Mouse (Mus musculus) monocyte, adult 5-6 weeks (primary cell): ENCODE measurements around the gene Taf1. TPM values are rescaled to one million over a fixed set of nuclear protein-coding genes. Genes with fewer than 3 reads are reported as not detected.
A peak's percentile ranks its signal among the peaks of the same experiment; 100 is the strongest.

ENCODE experiments used
- ATAC-seq: fragments of 153-309, 156-312 bp; replicated peaks from 2 replicates; pipeline ENCODE4 v1.8.0; 2017; ENCODE audit warnings: mild to moderate bottlenecking; ENCODE audit not compliant: low TSS enrichment, insufficient number of reproducible peaks, severe bottlenecking, poor library complexity, low FRiP score
- total RNA-seq: library from RNA; stranded (forward); fragments of 200-1000, 200-491, 200-594 nt; gene quantifications from 3 replicates; pipeline ENCODE4 v1.2.3, GENCODE M21; 2017

Gene Taf1
- 55.4 to 102 TPM (median 69.7 TPM) in 3 replicates for total RNA-seq

DNA sequence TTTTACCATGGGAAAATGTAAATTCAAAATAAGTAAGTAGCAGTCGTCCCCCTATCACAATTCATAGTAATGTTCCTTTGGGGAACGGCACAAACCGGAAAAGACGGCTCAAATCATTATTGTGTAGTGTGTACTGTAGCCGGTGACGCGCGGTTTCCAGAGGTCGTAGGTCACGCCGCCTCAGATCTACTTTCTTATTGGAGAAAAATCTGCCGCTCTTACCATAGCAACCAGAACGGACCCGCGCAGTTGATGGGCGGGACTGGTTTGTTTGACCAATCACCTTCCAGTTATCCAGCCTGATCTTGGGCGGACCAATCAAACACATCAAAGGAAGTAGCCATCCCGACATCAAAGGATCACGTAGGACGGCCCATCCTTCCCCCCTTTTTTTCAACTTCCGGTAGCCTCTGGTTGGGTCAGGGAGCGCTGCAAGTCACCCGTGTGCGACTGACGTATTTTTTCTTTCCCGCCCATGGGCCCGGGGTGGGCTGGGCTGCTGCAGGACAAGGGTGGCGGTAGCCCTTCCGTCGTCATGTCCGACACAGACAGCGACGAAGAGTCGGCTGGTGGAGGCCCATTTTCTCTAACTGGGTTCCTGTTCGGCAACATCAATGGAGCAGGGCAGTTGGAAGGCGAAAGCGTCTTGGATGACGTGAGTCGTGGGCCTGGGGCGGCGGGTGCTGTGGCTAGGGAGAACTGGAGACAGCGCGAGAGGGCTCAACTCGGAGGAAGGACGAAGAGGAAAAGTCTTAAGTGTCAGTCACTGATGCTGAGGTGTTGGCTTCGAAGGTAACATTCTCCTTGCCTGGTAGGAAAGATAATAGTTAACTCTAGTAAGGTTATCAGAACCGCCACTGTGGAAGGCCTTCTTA, at the start of gene Taf1:
TSS of gene Taf1 (plus strand) at position 388 of the 875 bp plus-strand sequence.
- peak; percentile 99 for ATAC-seq

DNA sequence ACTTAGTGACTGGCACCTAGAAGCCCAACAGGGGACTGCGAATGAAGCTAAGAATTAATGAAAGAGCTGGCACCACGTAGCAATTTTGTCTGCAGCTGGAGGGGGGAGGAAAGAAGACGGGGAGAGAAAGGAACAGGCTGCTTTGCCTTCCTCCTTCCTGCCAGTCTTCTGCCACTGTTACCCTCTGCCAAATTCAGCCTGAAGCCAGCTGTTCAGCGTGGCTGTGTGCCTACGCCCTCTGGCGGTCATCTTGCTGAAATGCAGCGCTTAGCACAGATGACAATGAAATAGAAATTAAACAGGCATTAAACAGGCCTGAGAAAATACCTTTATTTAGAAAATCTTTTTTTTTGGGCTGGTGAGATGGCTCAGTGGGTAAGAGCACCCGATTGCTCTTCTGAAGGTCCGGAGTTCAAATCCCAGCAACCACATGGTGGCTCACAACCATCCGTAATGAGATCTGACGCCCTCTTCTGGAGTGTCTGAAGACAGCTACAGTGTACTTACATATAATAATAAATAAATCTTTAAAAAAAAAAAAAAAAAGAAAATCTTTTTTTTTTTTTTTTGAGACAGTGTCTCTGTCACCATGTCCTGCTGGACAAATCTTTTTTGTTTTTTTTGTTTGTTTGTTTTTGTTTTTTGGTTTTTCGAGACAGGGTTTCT, 45.9 kb upstream of the Taf1 start:
- ATAC-seq, result 0 out of 2 replicates have a peak, but pooled peaks have one; percentile 47

DNA sequence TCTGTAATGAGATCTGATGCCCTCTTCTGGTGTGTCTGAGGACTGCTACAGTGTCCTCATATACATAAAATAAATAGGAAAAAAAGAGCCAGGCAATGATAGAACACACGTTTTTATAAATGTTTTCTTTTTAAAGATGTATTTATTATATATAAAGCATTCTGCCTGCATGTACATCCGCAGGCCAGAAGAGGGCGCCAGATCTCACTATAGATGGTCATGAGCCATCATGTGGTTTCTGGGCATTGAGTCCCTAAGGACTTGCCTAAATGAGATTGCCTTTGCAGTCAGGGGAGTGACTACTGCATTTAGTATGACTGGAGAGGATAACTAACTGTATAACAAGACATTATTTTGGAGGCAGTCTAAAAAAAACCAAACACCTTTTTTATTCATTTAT, 27.9 kb upstream of the Taf1 start:
- ATAC-seq, result no peak

DNA sequence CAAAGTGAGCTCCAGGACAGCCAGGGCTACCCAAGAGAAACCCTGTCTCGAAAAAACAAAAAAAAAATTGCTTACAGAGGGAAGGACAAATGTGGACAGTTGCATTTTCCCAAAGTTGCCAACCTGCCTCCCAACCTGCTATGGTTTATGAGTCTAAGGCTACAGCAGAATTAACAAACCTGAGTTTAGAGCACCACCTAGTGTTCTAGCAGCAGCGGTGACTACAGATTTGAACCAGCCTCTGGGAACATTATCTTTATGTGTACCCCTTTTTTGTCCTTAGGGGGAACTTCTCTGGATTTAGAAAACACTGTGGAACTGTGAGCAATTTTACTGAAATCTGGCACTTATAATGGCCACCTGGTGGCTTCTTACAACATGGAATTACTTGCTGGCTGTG, 16.8 kb upstream of the Taf1 start:
- no peak for ATAC-seq

DNA sequence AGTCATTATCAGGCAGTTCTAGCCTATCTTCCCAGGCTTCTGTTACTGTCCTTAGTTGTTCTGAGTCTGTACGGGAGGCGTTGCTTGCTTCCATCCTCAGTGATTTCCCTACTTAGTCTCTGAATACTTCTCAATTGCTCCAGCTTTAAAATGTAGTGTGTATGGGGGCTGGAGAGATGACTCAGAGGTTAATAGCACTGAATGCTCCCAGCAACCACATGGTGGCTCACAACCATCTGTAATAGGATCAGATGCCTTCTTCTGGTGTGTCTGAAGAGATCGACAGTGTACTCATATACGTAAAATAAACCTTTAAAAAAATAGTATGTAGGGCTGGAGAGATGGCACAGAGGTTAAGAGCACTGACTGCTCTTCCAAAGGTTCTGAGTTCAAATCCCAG, 14.5 kb upstream of the Taf1 start:
- ATAC-seq, result no peak

DNA sequence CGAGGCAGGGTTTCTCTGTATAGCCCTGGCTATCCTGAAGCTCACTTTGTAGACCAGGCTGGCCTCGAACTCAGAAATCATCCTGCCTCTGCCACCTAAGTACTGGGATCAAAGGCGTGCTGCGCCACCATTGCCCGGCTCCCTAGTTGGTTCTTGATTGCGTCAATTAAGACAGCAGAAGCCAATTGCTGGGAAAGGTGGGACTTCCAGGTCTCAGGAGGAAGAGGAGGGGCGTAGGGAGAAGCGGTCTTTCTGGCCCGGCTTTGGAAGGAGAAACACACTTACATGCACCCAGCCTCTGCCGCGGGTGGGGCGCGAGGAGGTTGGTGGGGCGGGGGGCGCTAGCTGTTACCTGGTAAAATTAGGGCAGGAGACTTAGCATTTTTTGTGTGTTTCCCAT, 10.5 kb upstream of the Taf1 start:
- ATAC-seq, result no peak

DNA sequence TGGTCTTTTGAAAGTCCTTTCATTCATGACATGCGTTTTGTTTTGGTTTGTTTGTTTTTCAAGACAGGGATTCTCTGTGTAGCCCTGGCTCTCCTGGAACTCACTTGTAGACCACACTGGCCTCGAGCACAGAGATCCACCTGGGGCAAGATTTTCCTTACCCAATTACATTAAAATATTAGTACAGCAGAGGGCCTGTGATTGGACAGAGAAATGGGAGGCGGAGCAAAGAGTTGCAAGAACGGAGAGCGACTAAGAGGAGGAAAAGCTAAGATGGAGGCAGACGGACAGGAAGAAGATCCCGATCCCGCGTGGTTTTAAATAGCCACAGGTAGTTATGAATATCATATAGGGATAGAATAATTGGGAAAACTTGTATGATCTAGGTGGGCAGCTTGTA, 5.2 kb upstream of the Taf1 start:
- ATAC-seq, result 0 out of 2 replicates have a peak, but pooled peaks have one; percentile 50

DNA sequence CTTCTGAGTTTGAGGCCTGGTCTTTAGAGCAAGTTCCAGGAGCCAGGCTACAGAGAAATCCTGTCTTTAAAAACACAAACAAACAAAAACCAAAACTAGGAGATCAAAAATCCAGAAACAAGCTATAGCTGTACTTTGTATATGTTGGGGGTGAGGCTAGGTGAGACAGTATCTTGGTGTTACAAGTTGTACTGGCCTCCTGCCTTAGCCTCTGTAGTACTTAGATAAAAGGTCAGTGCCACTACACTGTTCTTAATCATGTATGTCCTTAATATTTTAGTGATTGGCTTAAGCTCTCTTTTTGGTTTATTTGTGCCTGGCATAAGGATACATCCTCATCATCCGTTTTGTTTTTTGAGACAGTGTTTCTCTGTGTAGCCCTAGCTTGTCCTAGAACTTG, 52.9 kb downstream of the Taf1 start:
- ATAC-seq, result no peak

DNA sequence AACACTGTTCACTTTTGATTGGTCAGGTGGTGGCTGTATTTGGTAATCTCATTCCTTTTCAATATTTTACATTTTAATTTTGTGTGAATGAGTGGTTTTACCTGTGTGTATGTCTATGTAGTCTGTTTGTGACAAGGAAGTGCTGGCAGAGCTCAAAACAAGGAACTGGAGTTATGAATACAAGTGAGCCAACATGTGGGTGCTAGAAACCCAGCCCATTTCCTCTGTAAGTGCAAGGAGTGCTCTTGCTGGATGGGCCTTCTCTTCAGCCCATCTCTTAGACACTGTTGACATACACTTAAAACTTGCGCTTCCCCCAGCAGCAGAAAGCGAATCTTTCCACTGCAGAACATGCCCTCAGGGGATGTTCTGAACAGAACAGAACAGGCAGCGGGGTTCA, 83.6 kb downstream of the Taf1 start:
- no peak for ATAC-seq

DNA sequence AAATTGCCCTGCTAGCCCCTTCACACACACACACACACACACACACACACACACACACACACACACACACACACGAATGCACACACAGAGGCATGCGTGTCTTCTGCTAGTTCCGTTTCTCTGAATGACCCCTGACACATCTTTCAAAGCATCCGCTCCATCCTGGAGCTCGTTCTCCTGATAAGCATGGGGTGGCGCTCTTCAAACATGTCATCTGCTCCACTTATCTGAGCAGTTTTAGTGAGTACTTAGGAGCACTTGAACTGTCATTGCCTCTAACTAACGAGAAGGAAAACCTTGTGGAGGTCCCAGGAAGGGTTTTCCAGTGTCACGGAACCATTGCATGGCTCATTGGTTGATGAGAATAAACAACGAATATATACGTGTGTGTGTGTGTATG, 85.4 kb downstream of the Taf1 start:
- no peak for ATAC-seq

DNA sequence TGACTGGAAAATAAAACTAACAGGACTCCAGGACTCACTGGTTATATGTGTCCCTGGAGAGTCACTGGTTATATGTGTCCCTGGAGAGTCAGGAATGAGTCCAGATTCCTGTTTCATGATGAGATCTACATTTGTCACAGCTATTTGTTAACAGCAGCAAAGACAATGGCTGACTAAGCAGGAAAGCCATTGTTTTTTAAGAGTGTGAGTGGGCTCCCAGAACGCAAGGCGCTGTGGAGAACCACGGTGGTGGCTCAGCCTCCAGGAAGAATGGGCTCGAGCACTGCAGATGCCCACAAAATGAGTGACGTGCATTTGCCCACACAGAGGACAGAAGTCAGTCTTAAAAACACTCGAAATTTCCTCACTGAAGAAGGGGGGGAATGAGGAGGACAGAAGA, 87.8 kb downstream of the Taf1 start:
- ATAC-seq, result no peak

DNA sequence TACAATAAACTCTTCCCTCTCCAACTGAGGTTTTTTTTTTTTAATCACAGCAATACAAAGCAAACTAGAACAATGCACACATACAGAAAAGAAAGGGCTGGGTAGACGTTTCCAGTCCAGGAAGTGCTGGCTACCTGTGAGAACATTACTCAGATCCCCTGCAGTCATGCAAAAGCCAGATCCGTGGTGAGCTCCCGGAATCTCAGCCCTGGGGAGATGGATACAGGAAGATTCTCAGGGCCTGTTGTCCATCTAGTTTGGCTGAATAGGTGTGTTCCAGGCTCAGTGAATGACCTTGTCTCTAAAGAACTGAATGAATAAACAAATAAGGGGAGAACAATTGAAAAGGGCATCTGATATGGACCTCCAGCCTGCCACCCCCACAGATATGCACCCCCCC, 90.0 kb downstream of the Taf1 start:
- no peak for ATAC-seq

DNA sequence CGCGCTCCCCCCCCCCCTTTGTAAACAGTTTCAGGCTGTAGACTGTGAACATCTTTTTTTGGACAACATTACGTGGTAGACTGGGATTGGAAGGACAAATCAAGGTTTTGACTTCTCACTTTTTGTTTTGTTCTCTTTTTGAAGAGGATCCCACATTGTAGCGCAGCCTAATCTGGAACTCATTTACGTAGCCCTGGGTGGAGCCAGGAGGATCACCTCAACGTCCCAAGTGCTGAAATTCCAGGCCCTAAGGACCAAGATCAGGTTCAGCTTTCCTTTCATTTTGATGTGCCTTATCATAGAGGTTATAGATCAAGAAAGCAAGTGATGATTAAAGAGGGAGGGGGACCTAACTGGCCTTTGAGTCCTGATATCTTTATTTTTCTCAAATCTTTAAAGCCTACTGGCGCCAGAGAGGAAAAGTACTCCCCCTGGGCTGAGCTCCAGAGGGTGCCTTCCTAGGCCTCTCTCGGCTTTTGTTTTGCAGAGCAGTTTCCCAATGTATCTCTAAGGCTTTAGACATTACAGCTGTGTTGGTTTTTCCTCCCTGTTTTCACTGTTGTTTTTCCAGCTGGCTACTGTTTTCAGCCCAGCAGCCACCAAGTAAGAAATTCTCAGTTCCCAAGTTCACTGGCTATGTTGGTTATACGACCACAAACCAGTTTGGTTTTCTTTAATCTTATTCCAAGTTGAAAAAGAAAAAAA, 104.4 kb downstream of the Taf1 start:
- ATAC-seq, result no peak

DNA sequence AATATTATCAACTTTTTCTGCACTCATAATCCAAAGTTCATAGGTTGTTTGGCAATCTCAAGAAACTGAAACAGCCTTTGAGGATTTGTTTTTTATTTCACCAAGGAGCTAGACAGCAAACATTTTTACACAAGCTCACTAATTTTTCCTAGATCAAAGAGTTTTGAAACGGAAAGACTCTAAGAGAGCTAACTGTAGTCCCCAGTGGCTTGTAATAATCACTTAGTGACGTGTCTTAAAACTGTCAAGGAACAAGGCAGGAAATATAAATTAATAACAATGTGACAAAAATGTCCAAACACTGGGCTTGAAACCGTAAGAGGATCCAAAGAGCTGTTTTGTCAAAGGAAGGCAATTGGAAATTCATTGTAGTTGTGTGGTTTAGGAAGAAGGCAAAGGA, 106.3 kb downstream of the Taf1 start:
- no peak for ATAC-seq

DNA sequence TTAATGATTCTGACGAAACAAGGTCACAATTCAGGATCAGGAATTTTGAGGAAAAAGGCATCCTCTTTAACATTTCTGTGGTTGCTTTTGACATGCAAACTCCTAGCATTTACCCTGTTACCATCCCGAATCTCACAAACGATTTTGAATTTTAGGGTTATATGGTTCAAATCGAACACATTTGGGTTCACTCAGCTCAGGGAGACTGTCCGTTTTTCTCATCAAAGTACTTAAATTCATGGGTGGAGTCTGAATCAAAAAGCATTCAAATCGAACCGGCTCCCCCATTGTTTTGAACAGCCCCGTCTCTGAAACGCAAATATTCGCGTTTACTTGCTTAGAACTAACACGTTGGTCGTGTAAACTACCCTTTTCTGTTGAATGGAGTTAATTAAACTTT, 106.8 kb downstream of the Taf1 start:
- no peak for ATAC-seq

DNA sequence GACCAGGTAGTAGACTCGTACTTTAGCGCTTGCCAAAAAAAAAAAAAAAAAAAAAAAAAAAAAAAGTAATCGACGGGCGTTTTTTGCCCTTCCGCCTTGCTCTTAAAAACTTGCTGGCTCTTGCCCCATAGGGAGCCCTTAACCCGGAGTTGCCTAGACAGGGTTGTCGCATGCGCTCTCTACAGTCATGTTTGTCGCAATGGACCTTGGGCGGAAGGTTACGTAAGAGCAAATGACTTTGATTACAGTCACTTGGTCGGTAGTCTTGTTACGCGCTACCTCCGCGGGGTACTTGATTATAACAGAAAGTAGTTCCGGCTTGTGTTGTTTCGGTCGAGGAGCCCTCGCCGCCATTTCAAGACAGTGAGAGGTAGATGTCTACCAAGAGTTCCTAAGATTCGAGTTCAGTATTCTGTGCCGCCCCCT, 107.2 kb downstream of the Taf1 start, which contains the start of gene Ogt:
TSS of gene Ogt (plus strand) at position 320 of the 426 bp plus-strand sequence.
- ATAC-seq, result peak; percentile 99

DNA sequence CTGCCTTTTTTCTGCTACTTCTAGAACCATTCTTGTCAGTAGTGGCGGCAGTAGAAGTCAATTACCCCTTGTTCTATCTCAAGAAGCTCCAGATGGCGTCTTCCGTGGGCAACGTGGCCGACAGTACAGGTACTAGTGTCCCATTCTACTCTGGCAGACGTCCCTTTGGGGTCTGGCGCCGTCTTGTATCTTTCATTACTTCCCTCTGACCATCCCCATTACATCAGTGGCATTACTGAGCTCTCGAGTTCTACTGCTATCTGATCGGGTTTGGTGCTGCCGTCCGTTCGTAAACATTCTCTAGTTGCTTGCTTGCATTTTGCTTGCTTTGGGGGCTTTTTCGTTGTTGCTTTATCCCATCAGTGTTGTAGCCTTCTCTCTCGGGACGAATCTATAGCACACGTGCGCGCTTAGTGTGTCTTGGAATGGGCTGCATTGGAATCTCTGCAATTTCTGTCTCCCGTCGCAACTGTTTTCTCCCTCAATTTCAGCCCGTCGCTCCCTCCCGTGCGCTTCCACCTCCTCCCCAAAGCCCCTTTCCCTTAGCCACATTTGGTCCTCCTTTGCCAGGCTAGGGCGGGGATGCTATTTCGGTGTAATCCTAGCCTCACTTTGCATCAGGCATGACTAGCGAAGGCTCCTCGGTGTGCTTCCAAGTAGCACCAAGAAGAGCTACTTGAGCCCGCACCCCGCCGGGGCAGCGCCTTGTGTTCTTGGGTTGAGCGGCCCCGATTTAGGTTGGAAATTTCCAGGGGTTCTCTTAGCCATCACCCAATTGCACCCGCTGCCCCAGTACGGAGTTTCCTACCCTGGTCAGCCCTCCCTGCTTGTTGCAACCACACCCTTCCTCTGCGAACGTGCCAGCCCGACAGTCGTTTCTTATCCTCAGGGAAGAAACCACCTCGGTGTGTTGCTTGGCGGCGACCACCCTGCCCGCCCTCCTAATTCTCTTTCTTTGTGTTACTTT, 107.9 kb downstream of the Taf1 start:
- peak; percentile 18; the same call in 1 of the 2 replicates for ATAC-seq

DNA sequence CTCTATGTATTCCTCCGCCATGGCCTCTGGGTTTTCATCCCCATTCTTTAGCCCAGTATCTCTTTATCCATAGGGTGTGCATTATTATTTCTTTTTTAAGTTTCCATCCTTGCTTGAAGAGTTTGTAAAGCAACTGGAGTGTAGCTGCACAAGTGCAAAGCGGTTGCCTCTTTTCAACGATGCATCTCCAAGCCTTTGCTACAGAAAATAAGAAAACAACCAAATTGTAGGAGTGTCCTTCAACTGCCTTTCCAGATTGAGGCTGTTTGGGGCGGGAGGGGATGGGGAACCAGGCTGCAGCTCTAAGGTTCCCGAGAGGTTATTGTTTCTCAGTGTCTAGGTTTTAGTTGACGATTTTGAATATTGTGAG, 108.6 kb downstream of the Taf1 start:
- ATAC-seq, result no peak
